Mouse (Mus musculus) skeletal muscle tissue, adult 2 months (tissue): ENCODE data around the gene Gm20708.

Source experiments
- DNase-seq: peaks from one replicate; pipeline ENCODE4 v3.0.0-alpha.2; 2012; ENCODE audit warnings: low read depth, low spot score

The Gm20708 gene

GRCm38 (mm10) chr11:117810401-117811046, 1.1 kb downstream of the Gm20708 start:
- DNase-seq = peak; percentile 82

GRCm38 (mm10) chr11:117813867-117814266, 4.4 kb downstream of the Gm20708 start:
- DNase-seq = no peak

- DNase-seq = no peak
Measured at GRCm38 (mm10) chr11:117814704-117815366, 5.4 kb downstream of the Gm20708 start.

- DNase-seq = peak; percentile 74
Measured at GRCm38 (mm10) chr11:117815850-117816249, 6.4 kb downstream of the Gm20708 start.

GRCm38 (mm10) chr11:117816389-117816996, 7.0 kb downstream of the Gm20708 start:
- DNase-seq = no peak

GRCm38 (mm10) chr11:117819095-117819494, 9.6 kb downstream of the Gm20708 start:
- DNase-seq = peak; percentile 94

- DNase-seq = no peak
Measured at GRCm38 (mm10) chr11:117820173-117820572, 10.7 kb downstream of the Gm20708 start.

- DNase-seq = no peak
Measured at GRCm38 (mm10) chr11:117821868-117822267, 12.4 kb downstream of the Gm20708 start.

- DNase-seq = no peak
Measured at GRCm38 (mm10) chr11:117822728-117823241, 13.3 kb downstream of the Gm20708 start.

GRCm38 (mm10) chr11:117823411-117823810, 13.9 kb downstream of the Gm20708 start:
- DNase-seq = no peak

- peak; percentile 78 for DNase-seq
Measured at GRCm38 (mm10) chr11:117824060-117824969, 14.8 kb downstream of the Gm20708 start.

- no peak for DNase-seq
Measured at GRCm38 (mm10) chr11:117825333-117826101, 16.0 kb downstream of the Gm20708 start, which contains the start of the genes Afmid and Tk1. Gene Afmid (plus strand): TSS chr11:117825924. Gene Tk1 (minus strand): TSS chr11:117826092.

GRCm38 (mm10) chr11:117826164-117826563, 16.7 kb downstream of the Gm20708 start:
- no peak for DNase-seq

- DNase-seq = no peak
Measured at GRCm38 (mm10) chr11:117826916-117827315, 17.4 kb downstream of the Gm20708 start.

GRCm38 (mm10) chr11:117827386-117827785, 17.9 kb downstream of the Gm20708 start:
- DNase-seq = no peak

- DNase-seq = no peak
Measured at GRCm38 (mm10) chr11:117828149-117828887, 18.9 kb downstream of the Gm20708 start.

GRCm38 (mm10) chr11:117828888-117829604, 19.6 kb downstream of the Gm20708 start:
- no peak for DNase-seq

- no peak for DNase-seq
Measured at GRCm38 (mm10) chr11:117829671-117830215, 20.3 kb downstream of the Gm20708 start.

GRCm38 (mm10) chr11:117830401-117830800, 20.9 kb downstream of the Gm20708 start:
- DNase-seq = no peak
